Mouse (Mus musculus): ENCODE measurements around the gene Gm2310. TPM values are rescaled to one million over a fixed set of nuclear protein-coding genes. Genes with fewer than 3 reads are reported as not detected.
A peak's percentile ranks its signal among the peaks of the same experiment; 100 is the strongest.

Gene Gm2310
- polyA plus RNA-seq, 1 experiment from 2014 or later, result not detected

GRCm38 (mm10) chr15:8485261-8485660 lies 34.5 kb downstream of the Gm2310 start:
- Histone ChIP-seq H3K4me2 (replicated peaks; ENCODE audit: low read depth) (no peak overlapping the region), H3K9ac (ENCODE audit: low read length) (no peak overlapping the region), H3K36me3 (ENCODE audit: control insufficient read depth, insufficient read depth, low read length) (no peaks in the 10 kb centered on the region), H3K27me3 (ENCODE audit: control insufficient read depth, insufficient read depth, low read length) (no peaks in the 10 kb centered on the region), H3K27ac (replicated peaks) (no peak overlapping the region), H3K4me1 (replicated peaks; ENCODE audit: control insufficient read depth, insufficient read depth) (no peaks in the 10 kb centered on the region), H3K4me3 (ENCODE audit: low read depth, low read length) (no peak overlapping the region), H3K9me3 (ENCODE audit: control insufficient read depth, low read length) (no peaks in the 10 kb centered on the region)
- ATAC-seq (ENCODE audit: low FRiP score, low TSS enrichment) (no peak), DNase-seq (ENCODE audit: low spot score) (no peak)
- TF ChIP-seq CTCF (IDR thresholded peaks at IDR 0.05; ENCODE audit: low read depth) (no peak), EP300 (optimal IDR thresholded peaks at IDR 0.05) (no peak)
- WGBS, result 63% methylated on average over 6 of the region's 6 CpGs

GRCm38 (mm10) chr15:8469006-8469575 lies 50.7 kb downstream of the Gm2310 start:
- WGBS, result 43% methylated on average over 4 of the region's 4 CpGs
- DNase-seq (ENCODE audit: low spot score), result peak; percentile 70
- H3K27me3 ChIP-seq (ENCODE audit: control insufficient read depth, insufficient read depth, low read length), result no peaks in the 10 kb centered on the region

More at GRCm38 (mm10) chr15:8469006-8469575, 50.7 kb downstream of the Gm2310 start:
- Histone ChIP-seq H3K9ac (ENCODE audit: low read length) (no peak overlapping the region), H3K9me3 (ENCODE audit: control insufficient read depth, low read length) (no peaks in the 10 kb centered on the region), H3K4me1 (replicated peaks; ENCODE audit: control insufficient read depth, insufficient read depth) (no peaks in the 10 kb centered on the region), H3K4me3 (ENCODE audit: low read depth, low read length) (no peak overlapping the region), H3K4me2 (replicated peaks; ENCODE audit: low read depth) (no peak overlapping the region), H3K36me3 (ENCODE audit: control insufficient read depth, insufficient read depth, low read length) (no peaks in the 10 kb centered on the region), H3K27ac (replicated peaks) (no peak overlapping the region)
- TF ChIP-seq EP300 (optimal IDR thresholded peaks at IDR 0.05), result no peak
- peak; percentile 97 for ATAC-seq (ENCODE audit: low FRiP score, low TSS enrichment)

Other genes starting within 250 kb of the Gm2310 start
- 8.8 and 9.1 TPM in 2 replicates for gene Nipbl, start 75.5 kb downstream of the Gm2310 start, polyA plus RNA-seq (2015; fragmentation: Nextera tagmentation; extraction: Ambion mirVana)
- gene Slc1a3, start 190.8 kb upstream of the Gm2310 start, polyA plus RNA-seq (2015; fragmentation: Nextera tagmentation; extraction: Ambion mirVana), result 4.8 and 5.6 TPM in 2 replicates

All from stomach, postnatal 0 days (tissue).